Mouse (Mus musculus) cortical plate, adult 2 months (tissue): ENCODE measurements around the gene Col18a1.

ENCODE experiments used
- CTCF ChIP-seq: fragments of 200-500 bp; IDR thresholded peaks from 2 replicates; pipeline ENCODE4 v1.5.1; 2011; ENCODE audit warnings: mild to moderate bottlenecking, control low read depth, low read length; ENCODE audit not compliant: insufficient read depth; ENCODE audit errors: extremely low read depth
- POLR2A ChIP-seq: fragments of 200-500 bp; IDR thresholded peaks from 2 replicates; pipeline ENCODE4 v1.6.1; 2011; ENCODE audit warnings: mild to moderate bottlenecking, low read length, control low read depth; ENCODE audit not compliant: insufficient read depth; ENCODE audit errors: extremely low read depth

- no peak for TF ChIP-seq CTCF
- TF ChIP-seq POLR2A = no peak
Measured at GRCm38 (mm10) chr10:77074276-77074974, 91.9 kb downstream of the Col18a1 start.
